Mouse (Mus musculus) erythroblast, embryonic 14.5 days (primary cell): Measurements from ENCODE around the gene Slc15a1. TPM values are rescaled to one million over a fixed set of nuclear protein-coding genes. Genes with fewer than 3 reads are reported as not detected.
A peak's percentile ranks its signal among the peaks of the same experiment; 100 is the strongest.

Source experiments
- H3K27me3 ChIP-seq: 2 replicates; pipeline ENCODE4 v1.6.1; 2012; ENCODE audit warnings: inconsistent platforms; ENCODE audit not compliant: control insufficient read depth
- H3K36me3 ChIP-seq: 2 replicates; pipeline ENCODE4 v1.6.1; 2012; ENCODE audit warnings: mild to moderate bottlenecking, inconsistent platforms; ENCODE audit not compliant: control insufficient read depth
- H3K4me1 ChIP-seq: 2 replicates; pipeline ENCODE4 v1.6.1; 2012; ENCODE audit warnings: inconsistent platforms; ENCODE audit not compliant: control insufficient read depth
- H3K4me3 ChIP-seq: replicated peaks from 2 replicates; pipeline ENCODE3; 2012; ENCODE audit warnings: moderate library complexity, mild to moderate bottlenecking, inconsistent platforms
- H3K9me3 ChIP-seq: 2 replicates; pipeline ENCODE4 v1.6.1; 2012; ENCODE audit warnings: low read length, inconsistent platforms, mixed read lengths; ENCODE audit not compliant: control insufficient read depth
- GATA1 ChIP-seq: IDR thresholded peaks from 2 replicates; pipeline ENCODE4 v1.6.1; 2012; ENCODE audit warnings: low read length, inconsistent platforms, mixed read lengths
- TAL1 ChIP-seq: IDR thresholded peaks from 3 replicates; pipeline ENCODE4 v1.6.1; 2012; ENCODE audit warnings: low read length, inconsistent platforms, mixed read lengths
- polyA plus RNA-seq: library from polyadenylated mRNA; stranded (reverse); fragments of >175 nt; gene quantifications from 2 replicates; pipeline ENCODE4 v1.2.3, GENCODE M21; 2012

Slc15a1 gene
- polyA plus RNA-seq, 1 experiment, result 0.01 TPM

DNA sequence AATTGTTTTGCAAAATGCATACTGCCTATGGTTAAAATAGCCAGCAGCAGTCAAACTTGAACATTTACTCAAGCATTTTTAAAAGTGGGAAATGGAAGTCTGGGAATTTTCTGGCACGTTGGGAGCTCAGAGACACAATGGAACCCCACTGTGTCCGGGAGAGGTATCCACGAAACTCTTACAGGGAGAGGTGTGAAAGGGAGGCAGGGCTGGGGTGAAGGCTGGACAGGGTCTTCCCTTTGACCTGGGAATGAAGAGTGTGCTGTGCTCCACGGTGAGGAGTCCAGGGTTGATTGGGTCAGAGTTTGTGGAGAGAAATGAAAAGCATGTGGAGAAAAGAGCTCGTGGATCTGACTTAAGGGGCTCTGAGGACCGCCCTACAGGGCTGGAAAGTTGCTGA lies 47.5 kb downstream of the Slc15a1 start:
- TF ChIP-seq TAL1 (no peak), GATA1 (no peak)
- H3K9me3 ChIP-seq, result no peaks in the 10 kb centered on the region
- H3K27me3 ChIP-seq, result no peaks in the 10 kb centered on the region
- H3K36me3 ChIP-seq, result no peaks in the 10 kb centered on the region
- no peak overlapping the region for H3K4me3 ChIP-seq
- H3K4me1 ChIP-seq, result peaks cover 12% of the 10 kb centered on the region

DNA sequence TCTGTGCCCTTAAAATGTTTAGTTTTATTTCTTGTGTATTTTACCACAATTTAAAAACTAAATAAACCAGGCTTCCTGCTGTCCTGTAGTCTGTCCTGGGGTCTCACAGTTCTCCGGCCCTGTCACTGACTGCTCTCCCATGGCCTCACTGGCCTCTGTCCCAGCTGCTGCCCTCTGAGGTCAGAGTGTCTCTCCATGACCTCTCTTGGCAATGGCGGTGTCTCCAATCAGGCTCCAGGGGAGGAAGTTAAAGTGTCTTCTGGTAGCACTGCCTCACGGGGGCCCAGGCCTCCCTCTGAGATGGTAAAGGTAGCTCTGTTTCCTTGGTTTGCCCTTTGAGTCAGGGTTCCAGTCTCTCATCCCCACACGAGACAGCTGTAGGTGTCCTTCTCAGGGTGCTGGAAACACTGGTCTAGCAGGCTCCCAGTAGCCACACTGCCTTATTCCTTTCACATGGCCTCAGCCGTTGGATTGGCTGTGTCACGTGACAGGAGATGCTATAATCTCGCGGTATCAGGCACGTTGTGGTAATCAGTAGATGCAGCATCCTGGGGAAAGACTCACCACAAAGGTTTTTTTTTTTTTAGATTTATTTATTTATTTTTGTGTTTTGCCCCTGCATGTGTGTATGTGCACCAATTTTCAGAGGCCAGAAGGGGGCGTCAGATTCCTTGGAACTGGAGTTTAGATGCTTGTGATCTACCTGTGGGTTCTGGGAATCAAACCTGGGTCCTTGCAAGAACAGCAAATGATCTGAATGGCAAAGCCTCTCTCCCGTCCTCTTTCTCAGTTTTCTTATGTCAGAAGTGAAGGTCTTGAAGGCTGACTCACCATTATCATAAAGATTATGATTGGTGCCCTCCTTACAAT lies 48.4 kb downstream of the Slc15a1 start:
- H3K4me3 ChIP-seq, result no peak overlapping the region

DNA sequence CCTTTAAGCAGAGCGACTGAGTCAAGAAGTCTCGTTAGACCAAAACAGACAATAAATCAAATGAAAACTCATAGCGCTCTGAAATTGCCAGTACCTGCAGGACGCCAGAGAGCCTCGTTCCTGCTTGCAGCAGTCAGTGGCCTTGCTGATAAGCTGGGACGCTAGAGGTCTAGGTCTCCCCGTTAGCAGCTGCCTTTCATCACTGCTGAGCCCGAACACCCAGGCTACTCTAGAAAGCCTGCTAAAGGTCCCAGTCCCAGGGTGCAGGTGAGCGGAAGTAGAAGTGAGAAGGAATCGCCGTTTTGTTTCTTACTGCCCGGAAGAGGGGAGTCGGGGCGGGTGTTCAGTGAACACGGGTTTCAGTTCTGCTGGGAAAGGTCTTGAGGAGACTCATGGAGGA lies 49.1 kb downstream of the Slc15a1 start:
- H3K4me1 ChIP-seq, result peaks cover 16% of the 10 kb centered on the region
- H3K27me3 ChIP-seq, result no peaks in the 10 kb centered on the region
- H3K36me3 ChIP-seq, result no peaks in the 10 kb centered on the region
- TF ChIP-seq TAL1 (no peak), GATA1 (no peak)
- no peaks in the 10 kb centered on the region for H3K9me3 ChIP-seq
- H3K4me3 ChIP-seq, result no peak overlapping the region

More for the DNA sequence above, 48.4 kb downstream of the Slc15a1 start:
- Histone ChIP-seq H3K4me1 (peaks cover 12% of the 10 kb centered on the region), H3K9me3 (no peaks in the 10 kb centered on the region), H3K27me3 (no peaks in the 10 kb centered on the region), H3K36me3 (no peaks in the 10 kb centered on the region)
- no peak for TF ChIP-seq TAL1
- no peak for TF ChIP-seq GATA1

DNA sequence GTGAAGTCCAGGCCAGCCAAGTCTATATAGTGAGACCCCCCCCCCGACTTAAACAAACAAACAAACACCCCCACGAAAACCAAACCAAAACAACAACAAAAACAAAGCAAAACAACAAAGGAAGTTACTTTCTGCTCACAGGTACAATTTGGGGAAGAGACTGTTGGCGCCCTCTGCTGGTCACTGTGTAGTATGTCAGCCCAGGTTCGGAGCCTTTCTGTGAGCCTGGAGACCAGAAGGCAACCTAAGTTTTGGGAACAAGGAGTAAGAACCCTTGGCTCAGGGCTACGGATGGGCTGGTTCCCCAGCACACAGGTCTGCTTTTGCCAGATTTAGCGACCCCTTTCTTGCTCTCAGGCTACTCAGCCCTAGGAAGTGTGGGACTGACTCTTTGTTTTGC lies 49.5 kb downstream of the Slc15a1 start:
- Histone ChIP-seq H3K4me1 (peaks cover 20% of the 10 kb centered on the region), H3K9me3 (no peaks in the 10 kb centered on the region), H3K27me3 (no peaks in the 10 kb centered on the region), H3K4me3 (no peak overlapping the region), H3K36me3 (no peaks in the 10 kb centered on the region)
- no peak for TF ChIP-seq TAL1
- no peak for TF ChIP-seq GATA1

DNA sequence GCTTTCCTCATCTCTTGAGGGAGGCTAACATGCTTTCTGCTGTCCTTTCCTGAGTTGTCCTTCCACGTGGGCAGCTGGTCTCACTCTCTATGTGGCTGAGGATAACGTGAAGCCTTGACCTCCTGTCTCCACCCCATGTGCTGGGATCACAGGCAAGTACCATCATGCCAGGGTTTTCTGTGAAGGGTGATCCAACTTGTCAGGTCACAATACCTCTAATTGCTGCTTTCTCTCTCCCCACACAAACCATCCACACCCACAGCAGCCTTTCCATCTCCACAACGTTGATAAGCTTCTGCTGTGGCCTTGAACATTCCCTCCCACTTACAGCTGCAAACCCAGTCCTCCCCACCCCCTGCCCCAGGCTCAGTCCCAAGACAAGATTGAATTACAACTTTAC lies 51.9 kb downstream of the Slc15a1 start:
- Histone ChIP-seq H3K27me3 (no peaks in the 10 kb centered on the region), H3K4me3 (no peak overlapping the region), H3K4me1 (peaks cover 28% of the 10 kb centered on the region), H3K9me3 (no peaks in the 10 kb centered on the region), H3K36me3 (no peaks in the 10 kb centered on the region)
- no peak for TF ChIP-seq TAL1

DNA sequence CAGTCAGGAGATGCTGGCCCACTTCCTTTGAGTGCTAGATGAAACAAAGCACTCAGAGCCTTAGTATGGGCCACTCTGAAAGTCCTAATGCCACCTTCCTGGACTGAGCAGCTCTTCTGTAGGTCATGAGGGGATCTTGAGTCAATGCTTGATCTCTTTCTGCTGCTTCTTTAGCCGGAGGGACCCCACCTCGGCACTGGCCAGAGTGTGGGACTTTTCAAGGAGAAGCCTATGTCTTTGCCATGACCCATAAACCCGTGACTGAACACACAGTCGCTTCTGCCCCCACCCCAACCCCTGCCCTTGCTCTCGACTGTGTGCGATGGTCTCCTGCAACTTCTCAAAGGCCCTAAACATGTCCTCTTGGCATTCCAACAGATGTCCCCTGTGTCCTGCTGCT lies 52.8 kb downstream of the Slc15a1 start:
- TF ChIP-seq GATA1 (no peak), TAL1 (no peak)
- peaks cover 37% of the 10 kb centered on the region for H3K4me1 ChIP-seq
- no peak overlapping the region for H3K4me3 ChIP-seq
- no peaks in the 10 kb centered on the region for H3K36me3 ChIP-seq
- no peaks in the 10 kb centered on the region for H3K9me3 ChIP-seq
- no peaks in the 10 kb centered on the region for H3K27me3 ChIP-seq

- H3K4me3 ChIP-seq, result no peak overlapping the region
- H3K27me3 ChIP-seq, result no peaks in the 10 kb centered on the region
- H3K36me3 ChIP-seq, result no peaks in the 10 kb centered on the region
- H3K9me3 ChIP-seq, result no peaks in the 10 kb centered on the region
- peaks cover 42% of the 10 kb centered on the region for H3K4me1 ChIP-seq
- no peak for TF ChIP-seq GATA1
- TF ChIP-seq TAL1, result no peak
Measured at GRCm38 (mm10) chr14:121451424-121452029, 53.5 kb downstream of the Slc15a1 start.

GRCm38 (mm10) chr14:121450504-121451423 lies 54.3 kb downstream of the Slc15a1 start:
- no peaks in the 10 kb centered on the region for H3K27me3 ChIP-seq
- peaks cover 40% of the 10 kb centered on the region for H3K4me1 ChIP-seq
- H3K9me3 ChIP-seq, result no peaks in the 10 kb centered on the region
- TF ChIP-seq GATA1 (no peak), TAL1 (no peak)
- peak overlapping the region; percentile 11 for H3K4me3 ChIP-seq
- H3K36me3 ChIP-seq, result no peaks in the 10 kb centered on the region

- peaks cover 42% of the 10 kb centered on the region for H3K4me1 ChIP-seq
- H3K36me3 ChIP-seq, result no peaks in the 10 kb centered on the region
- no peaks in the 10 kb centered on the region for H3K27me3 ChIP-seq
- H3K4me3 ChIP-seq, result peak overlapping the region; percentile 63
- TF ChIP-seq TAL1, result peak; percentile 38; the same call in 1 of the 3 replicates
- TF ChIP-seq GATA1, result peak; percentile 61
- no peaks in the 10 kb centered on the region for H3K9me3 ChIP-seq
Measured at GRCm38 (mm10) chr14:121446951-121447350, 58.1 kb downstream of the Slc15a1 start.
